Mouse (Mus musculus) naive thymus-derived CD4-positive, alpha-beta T cell, adult 2 months (primary cell): ENCODE measurements around the gene Gm49394.
A peak's percentile ranks its signal among the peaks of the same experiment; 100 is the strongest.

Experiments
- DNase-seq: peaks from one replicate; pipeline ENCODE4 v3.0.0-alpha.2; 2011; ENCODE audit warnings: low read depth

The Gm49394 gene

GRCm38 (mm10) chr7:142658681-142659180 is 11.0 kb downstream of the Gm49394 start:
- DNase-seq = no peak

- no peak for DNase-seq
Measured at GRCm38 (mm10) chr7:142657821-142658614, 11.7 kb downstream of the Gm49394 start.

GRCm38 (mm10) chr7:142657341-142657791 is 12.4 kb downstream of the Gm49394 start:
- DNase-seq = no peak

DNA sequence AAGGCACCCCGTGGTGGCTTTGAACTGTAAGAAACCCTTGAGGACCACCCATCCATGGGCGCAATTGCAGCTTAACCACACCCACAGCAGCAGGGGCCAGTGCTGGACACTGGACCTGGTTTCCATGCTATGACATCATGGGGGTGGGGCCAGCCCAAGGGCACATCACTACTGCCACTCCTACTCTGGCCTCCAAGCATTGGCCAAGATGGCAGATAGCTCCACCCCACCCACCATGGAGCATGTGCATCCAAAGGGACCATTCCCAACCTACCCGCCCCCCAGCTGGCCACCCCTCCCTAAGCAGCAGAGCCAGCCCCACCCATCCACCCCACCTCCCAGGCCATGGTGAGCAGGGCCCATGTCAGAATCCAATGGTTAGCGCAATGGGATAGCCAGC is 13.7 kb downstream of the Gm49394 start:
- DNase-seq = no peak

GRCm38 (mm10) chr7:142655633-142656032 is 14.1 kb downstream of the Gm49394 start:
- no peak for DNase-seq

GRCm38 (mm10) chr7:142653726-142654125 is 16.0 kb downstream of the Gm49394 start:
- DNase-seq = no peak

DNA sequence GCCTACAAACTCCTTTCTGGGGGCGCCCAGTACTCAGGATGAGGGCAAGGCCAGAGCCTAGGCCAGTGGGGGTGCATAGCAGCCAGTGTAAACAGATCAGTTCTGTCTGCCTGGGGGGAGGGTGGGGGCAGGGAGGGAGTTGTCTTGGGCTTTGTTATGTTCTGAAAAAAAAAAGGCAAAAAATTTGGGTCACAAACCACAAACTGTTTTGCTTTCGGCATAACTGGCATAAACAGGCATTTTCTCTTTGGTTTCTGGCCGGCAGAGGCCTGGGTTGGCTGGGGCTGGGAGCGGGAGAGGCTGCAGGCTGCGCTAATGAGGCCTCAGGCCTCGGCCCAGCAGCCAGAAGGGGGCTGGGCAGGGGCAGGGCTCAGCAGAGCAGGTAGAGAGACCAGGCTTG is 23.1 kb downstream of the Gm49394 start:
- no peak for DNase-seq

DNA sequence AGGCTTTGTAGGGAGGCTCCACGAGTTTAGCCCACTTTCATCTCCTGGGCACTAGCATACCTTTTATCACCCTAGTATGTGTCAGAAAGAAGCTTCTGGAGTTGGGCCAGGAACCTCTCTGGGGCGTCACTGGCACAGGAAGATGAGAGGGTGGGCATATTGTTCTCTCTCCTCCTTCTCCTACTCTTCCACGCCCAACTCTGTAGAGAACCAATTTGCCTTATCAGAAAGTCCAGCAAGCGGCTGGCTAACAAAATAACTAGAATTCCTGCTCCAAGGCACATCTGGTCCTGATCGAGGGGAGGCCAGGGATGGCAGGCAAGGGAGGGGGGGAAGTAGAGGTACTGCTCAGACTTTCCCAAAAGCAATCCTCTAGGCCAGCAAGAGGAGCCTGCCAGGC is 24.7 kb downstream of the Gm49394 start:
- no peak for DNase-seq

GRCm38 (mm10) chr7:142636178-142636577 is 33.6 kb downstream of the Gm49394 start:
- no peak for DNase-seq

DNA sequence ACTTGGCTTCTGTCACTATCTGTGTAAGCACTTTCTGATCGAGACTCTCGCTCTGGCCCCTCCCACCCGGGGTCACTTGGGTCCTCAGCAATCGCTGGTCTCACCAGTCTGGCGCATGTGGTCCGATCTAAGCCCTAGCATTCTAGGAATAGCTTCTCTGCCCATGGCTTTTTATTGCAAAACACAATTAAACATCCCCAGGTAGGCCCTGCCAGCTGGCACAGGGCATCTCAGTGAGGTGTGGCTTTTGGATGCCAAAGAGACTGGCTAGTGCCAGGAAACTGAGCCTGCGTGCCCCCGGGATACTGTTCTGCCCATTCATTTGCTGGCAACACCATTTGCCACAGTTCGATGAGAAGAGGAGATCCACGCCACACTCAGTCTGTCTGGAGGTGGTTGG is 39.1 kb downstream of the Gm49394 start:
- no peak for DNase-seq

GRCm38 (mm10) chr7:142629806-142630205 is 39.9 kb downstream of the Gm49394 start:
- no peak for DNase-seq

- no peak for DNase-seq
Measured at GRCm38 (mm10) chr7:142622180-142622579, 47.6 kb downstream of the Gm49394 start.

DNA sequence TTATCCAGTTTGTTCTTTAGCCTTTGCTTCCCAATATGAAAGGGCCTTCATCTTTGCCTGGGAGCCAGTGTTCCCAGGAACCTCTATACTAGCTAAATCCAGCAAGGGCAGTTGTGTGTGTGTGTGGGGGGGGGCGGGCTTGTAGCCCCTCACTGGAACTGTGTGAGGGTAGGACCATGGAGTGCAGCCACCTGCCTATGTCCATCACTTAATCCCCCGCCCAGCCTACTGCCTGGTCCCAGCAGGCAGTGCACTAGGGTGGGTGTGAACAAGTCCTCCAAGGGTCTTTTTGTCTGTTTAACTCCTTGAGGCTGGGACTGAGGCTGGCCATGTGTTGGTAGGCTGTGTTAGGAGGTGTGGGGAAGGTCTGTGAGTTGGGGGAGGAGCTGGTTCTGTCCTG is 56.7 kb downstream of the Gm49394 start:
- DNase-seq = no peak

GRCm38 (mm10) chr7:142610627-142611406 is 58.9 kb downstream of the Gm49394 start:
- DNase-seq = peak; percentile 9

- no peak for DNase-seq
Measured at GRCm38 (mm10) chr7:142600921-142601320, 68.8 kb downstream of the Gm49394 start.
